Mouse (Mus musculus): ENCODE results near the gene Cct5.

DNA sequence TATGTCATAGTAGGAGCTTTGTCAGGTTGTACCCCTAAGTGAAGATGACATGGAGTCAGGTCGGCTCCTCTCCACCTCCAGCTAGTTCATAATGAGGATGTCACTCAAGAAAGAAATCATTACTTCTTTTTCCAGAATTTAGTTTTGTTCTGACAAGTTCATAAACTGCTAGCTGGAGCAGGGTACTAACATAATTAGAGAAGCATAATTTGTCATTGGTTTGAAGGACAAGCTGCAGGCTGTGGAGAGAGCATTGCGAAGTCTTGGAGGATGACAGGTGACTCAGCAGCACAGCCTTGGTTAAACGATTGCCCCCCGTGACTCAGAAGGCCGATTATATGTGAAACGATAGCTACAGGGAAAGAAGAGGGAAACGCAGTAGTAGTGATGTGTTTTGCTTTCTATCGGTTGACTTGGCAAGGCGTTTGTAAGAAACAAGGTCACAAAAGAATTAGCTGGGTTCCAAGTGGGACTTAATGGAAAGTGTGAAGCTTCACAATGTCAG is 34.5 kb upstream of the Cct5 start:
- TF ChIP-seq CTCF (IDR thresholded peaks at IDR 0.05; ENCODE audit: control insufficient read depth, insufficient read depth, insufficient read length) (no peak), MYOD1 (IDR thresholded peaks at IDR 0.05; ENCODE audit: control insufficient read depth, insufficient read length, low read depth) (no peak), MYOG (IDR thresholded peaks at IDR 0.05; ENCODE audit: control insufficient read depth, extremely low read depth, insufficient read length) (no peak), CEBPB (IDR thresholded peaks at IDR 0.05; ENCODE audit: low read depth) (peak; percentile 1), MAX (IDR thresholded peaks at IDR 0.05) (no peak)
